Mouse (Mus musculus): Measurements from ENCODE around the gene Ckb. TPM values are rescaled to one million over a fixed set of nuclear protein-coding genes. Genes with fewer than 3 reads are reported as not detected.

Gene Ckb
- total RNA-seq, 2 experiments from 2014 or later, result 966 to 1,046 TPM

DNA sequence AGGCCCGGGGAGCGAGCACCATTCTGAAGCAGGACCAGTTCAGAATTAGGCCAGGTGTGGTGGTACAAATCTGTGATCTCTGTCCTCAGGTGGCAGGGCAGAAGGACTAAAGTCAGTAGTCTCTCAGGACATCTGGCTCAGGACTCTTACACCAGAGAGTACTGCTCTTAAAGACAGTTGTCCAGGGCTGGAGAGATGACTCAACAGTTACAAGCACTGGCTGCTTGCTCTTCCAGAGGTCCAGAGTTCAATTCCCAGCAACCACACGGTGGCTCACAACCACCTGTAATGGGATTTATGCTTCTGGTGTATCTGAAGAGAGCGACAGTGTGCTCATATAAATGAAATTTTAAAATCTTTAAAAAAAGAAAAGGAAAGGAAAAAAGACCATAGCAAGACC, 12.8 kb downstream of the Ckb start:
- intact Hi-C loops (cut with DNase I), result no loop called here
- DNase-seq (ENCODE audit: extremely low spot score in 1 of 2, low spot score in 2 of 2), result no peak

DNA sequence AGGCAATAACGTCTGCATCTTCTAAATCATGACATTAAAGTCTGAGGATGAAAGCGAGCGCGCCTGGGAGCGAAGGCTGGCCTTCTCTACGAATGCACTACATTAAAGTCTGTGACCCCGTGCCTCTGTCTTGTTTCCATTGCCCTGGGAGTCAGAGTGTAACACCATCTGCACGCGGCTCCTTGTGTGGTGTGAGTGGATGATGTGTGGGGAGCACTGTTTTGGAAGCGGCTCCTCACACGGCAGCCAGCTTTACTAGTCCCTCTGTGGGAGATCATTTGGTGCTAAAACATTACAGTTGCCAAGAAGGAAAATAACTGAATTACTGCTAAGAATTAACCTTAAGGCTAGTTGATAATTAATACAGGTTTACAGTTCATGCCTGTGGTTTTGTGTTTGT, 16.4 kb downstream of the Ckb start:
- intact Hi-C loops (cut with DNase I), result no loop called here
- no peak for DNase-seq (ENCODE audit: extremely low spot score in 1 of 2, low spot score in 2 of 2)

- intact Hi-C loops (cut with DNase I), result loop anchor here (5.0 kb wide), 1 partner anchor 44 kb away; no protein-coding TSS in a partner anchor
- peak in 1 of 2 experiments; percentile 75 for DNase-seq (ENCODE audit: extremely low spot score in 1 of 2, low spot score in 2 of 2)
Measured at GRCm38 (mm10) chr12:111653434-111653833, 18.7 kb downstream of the Ckb start.

GRCm38 (mm10) chr12:111652953-111653352, 19.2 kb downstream of the Ckb start:
- no peak for DNase-seq (ENCODE audit: extremely low spot score in 1 of 2, low spot score in 2 of 2)
- intact Hi-C loops (cut with DNase I), result loop anchor here (5.0 kb wide), 1 partner anchor 44 kb away; no protein-coding TSS in a partner anchor

DNA sequence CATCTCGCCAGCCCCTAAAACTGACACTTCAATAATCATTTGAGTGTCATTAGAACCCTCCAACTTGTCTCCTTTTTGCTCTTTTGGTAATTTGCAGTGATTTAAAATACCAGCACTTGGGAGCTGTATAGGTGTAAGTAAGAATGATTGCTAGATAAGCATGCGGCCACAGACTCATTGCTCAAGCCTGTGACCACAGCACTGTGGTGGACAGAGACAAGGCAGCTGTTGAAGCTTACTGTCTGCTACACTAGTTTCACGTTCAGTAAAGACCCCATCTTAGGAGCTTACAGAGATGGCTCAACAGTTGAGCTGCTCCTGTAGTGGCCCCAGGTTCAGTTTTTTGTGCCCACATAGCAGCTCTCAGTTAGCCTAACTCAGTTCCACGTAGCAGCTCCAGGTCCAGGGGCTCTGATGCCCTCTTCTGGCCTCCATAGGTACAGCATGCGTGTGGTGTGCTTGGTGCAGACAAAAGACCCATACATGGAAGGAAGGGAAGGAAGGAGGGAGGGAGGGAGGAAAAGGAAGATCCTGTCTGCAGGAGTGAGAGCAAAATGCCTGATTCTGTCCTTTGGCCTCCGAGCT, 24.0 kb downstream of the Ckb start:
- intact Hi-C loops (cut with DNase I), result no loop called here

More for the DNA sequence above, 24.0 kb downstream of the Ckb start:
- peak in 1 of 2 experiments; percentile 76 for DNase-seq (ENCODE audit: extremely low spot score in 1 of 2, low spot score in 2 of 2)

Other genes with a start within 250 kb of the Ckb start
- gene Tnfaip2, start 229.9 kb downstream of the Ckb start, total RNA-seq (2021), result under 1 TPM; 0.61 to 0.81 TPM
- 1 to 10 TPM; 4.0 TPM for gene Gm266, start 186.5 kb downstream of the Ckb start, total RNA-seq (2021)
- 100 to 1,000 TPM; 265 to 276 TPM for gene Eif5, start 134.3 kb downstream of the Ckb start, total RNA-seq (2021)
- 100 to 1,000 TPM; 132 to 137 TPM for gene Mark3, start 97.8 kb downstream of the Ckb start, total RNA-seq (2021)
- 10 to 100 TPM; 19.2 to 19.5 TPM for gene Trmt61a, start 5.8 kb upstream of the Ckb start, total RNA-seq (2021)
- gene Bag5, start 40.9 kb upstream of the Ckb start, total RNA-seq (2021), result 10 to 100 TPM; 40.6 to 43.2 TPM
- 10 to 100 TPM; 37.9 to 38.6 TPM for gene Apopt1, start 40.9 kb upstream of the Ckb start, total RNA-seq (2021)
- 100 to 1,000 TPM; 901 to 907 TPM for gene Klc1, start 86.5 kb upstream of the Ckb start, total RNA-seq (2021)
- 1 to 10 TPM; 3.0 to 3.2 TPM for gene Xrcc3, start 141.5 kb upstream of the Ckb start, total RNA-seq (2021)
- 10 to 100 TPM; 14.9 to 19.2 TPM for gene Zfyve21, start 141.8 kb upstream of the Ckb start, total RNA-seq (2021)
- gene Ppp1r13b, start 235.8 kb upstream of the Ckb start, total RNA-seq (2021), result 10 to 100 TPM; 60.8 to 61.3 TPM

All from left cerebral cortex, postnatal 10 days (tissue).